Mouse (Mus musculus): ENCODE results near the gene Acr.

GRCm38 (mm10) chr15:89559202-89559731 lies 8.9 kb upstream of the Acr start:
- TF ChIP-seq CTCF (IDR thresholded peaks at IDR 0.05; ENCODE audit: extremely low read depth, insufficient read depth, low read length) (no peak), POLR2A (IDR thresholded peaks at IDR 0.05; ENCODE audit: extremely low read depth, insufficient read depth, low read length) (no peak)

All from cortical plate, adult 2 months (tissue).